Mouse (Mus musculus) inflammation-experienced regulatory T-cells (primary cell): Measurements from ENCODE around the gene Anp32e. TPM values are rescaled to one million over a fixed set of nuclear protein-coding genes. Genes with fewer than 3 reads are reported as not detected.

ENCODE experiments used
- polyA plus RNA-seq, 2 experiments: library from polyadenylated mRNA; unstranded; fragments of 100-300 nt; shearing (Covaris generic); gene quantifications; one replicate each; pipeline ENCODE4 v1.2.1; 2017

The Anp32e gene
- 100 to 1,000 TPM; 154 to 215 TPM for polyA plus RNA-seq

GRCm38 (mm10) chr3:95928658-95929503, at the start of gene Anp32e:
Anp32e (plus strand) TSS chr3:95929246.

GRCm38 (mm10) chr3:95881979-95882815, 46.8 kb upstream of the Anp32e start, which contains the start of gene Ciart:
Ciart (minus strand) TSS chr3:95882251.

GRCm38 (mm10) chr3:95891211-95892065, 37.6 kb upstream of the Anp32e start, which contains the start of gene BC028528:
BC028528 (minus strand) TSS chr3:95892005.

GRCm38 (mm10) chr3:95893606-95894316, 35.3 kb upstream of the Anp32e start, which contains the start of gene Aph1a:
Aph1a (plus strand) TSS chr3:95893969.

GRCm38 (mm10) chr3:95904568-95904967, 24.5 kb upstream of the Anp32e start, which contains the start of gene Car14:
Car14 (minus strand) TSS chr3:95904691.

GRCm38 (mm10) chr3:95995802-95996428, 66.9 kb downstream of the Anp32e start, which contains the start of gene Plekho1:
Plekho1 (minus strand) TSS chr3:95996001.

Other genes with a start within 250 kb of the Anp32e start
- gene Adamtsl4, start 241.3 kb upstream of the Anp32e start, polyA plus RNA-seq, result 10 to 100 TPM; 10.7 to 17.7 TPM
- 100 to 1,000 TPM; 147 to 151 TPM for gene Ecm1, start 189.7 kb upstream of the Anp32e start, polyA plus RNA-seq
- 10 to 100 TPM; 76.4 to 81.3 TPM for gene Tars2, start 169.0 kb upstream of the Anp32e start, polyA plus RNA-seq
- gene Rprd2, start 110.4 kb upstream of the Anp32e start, polyA plus RNA-seq, result 10 to 100 TPM; 27.2 to 27.6 TPM
- 10 to 100 TPM; 57.4 to 73.7 TPM for gene Prpf3, start 73.4 kb upstream of the Anp32e start, polyA plus RNA-seq
- 100 to 1,000 TPM; 201 to 205 TPM for gene Mrps21, start 57.7 kb upstream of the Anp32e start, polyA plus RNA-seq
- 10 to 100 TPM in 1 of 2 experiments, 1 to 10 TPM in 1; 7.7 to 11.6 TPM for gene Ciart, start 47.0 kb upstream of the Anp32e start, polyA plus RNA-seq
- 1 to 10 TPM in 1 of 2 experiments, under 1 TPM in 1; 0.52 to 2.7 TPM for gene BC028528, start 37.2 kb upstream of the Anp32e start, polyA plus RNA-seq
- gene Aph1a, start 35.3 kb upstream of the Anp32e start, polyA plus RNA-seq, result 10 to 100 TPM; 47.8 to 56.0 TPM
- not detected for gene Car14, start 24.6 kb upstream of the Anp32e start, polyA plus RNA-seq
- gene Plekho1, start 66.8 kb downstream of the Anp32e start, polyA plus RNA-seq, result 10 to 100 TPM; 11.5 to 14.0 TPM
- gene Vps45, start 129.2 kb downstream of the Anp32e start, polyA plus RNA-seq, result 10 to 100 TPM; 22.0 to 26.8 TPM
- gene Otud7b, start 175.3 kb downstream of the Anp32e start, polyA plus RNA-seq, result 10 to 100 TPM; 16.6 to 20.0 TPM
- 1 to 10 TPM in 1 of 2 experiments, under 1 TPM in 1; 0.95 to 3.8 TPM for gene Mtmr11, start 232.8 kb downstream of the Anp32e start, polyA plus RNA-seq
- gene Sf3b4, start 243.1 kb downstream of the Anp32e start, polyA plus RNA-seq, result 100 to 1,000 TPM; 127 to 153 TPM